Mouse (Mus musculus) MEL-GATA-1-ER (cell line): Measurements from ENCODE around the gene Olfr808.

Experiments used
- DNase-seq: peaks from one replicate; pipeline ENCODE4 v3.0.0-alpha.2; 2012; ENCODE audit warnings: low read depth; ENCODE audit errors: extremely low read depth

The Olfr808 gene

DNA sequence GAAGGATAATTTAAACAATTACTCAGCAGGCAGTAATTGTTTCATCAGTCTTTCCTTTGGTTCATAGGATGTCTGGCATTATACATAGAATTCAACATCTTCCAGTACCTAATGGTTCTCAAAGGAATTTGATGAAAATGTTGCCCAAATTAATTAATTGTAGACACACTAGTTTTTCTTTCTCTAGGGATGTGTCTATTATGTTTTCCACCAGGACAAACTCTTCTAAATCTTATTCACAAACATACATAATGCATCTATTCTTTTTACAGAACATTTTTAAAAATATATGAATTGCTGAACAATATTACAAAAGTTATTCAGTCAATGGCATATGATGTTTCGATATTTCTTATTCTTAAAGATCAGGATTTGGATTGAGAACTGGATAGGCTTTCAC lies at the start of gene Olfr808:
Olfr808 (plus strand) TSS at position 301 of the 400 bp plus-strand sequence.
- DNase-seq = no peak

DNA sequence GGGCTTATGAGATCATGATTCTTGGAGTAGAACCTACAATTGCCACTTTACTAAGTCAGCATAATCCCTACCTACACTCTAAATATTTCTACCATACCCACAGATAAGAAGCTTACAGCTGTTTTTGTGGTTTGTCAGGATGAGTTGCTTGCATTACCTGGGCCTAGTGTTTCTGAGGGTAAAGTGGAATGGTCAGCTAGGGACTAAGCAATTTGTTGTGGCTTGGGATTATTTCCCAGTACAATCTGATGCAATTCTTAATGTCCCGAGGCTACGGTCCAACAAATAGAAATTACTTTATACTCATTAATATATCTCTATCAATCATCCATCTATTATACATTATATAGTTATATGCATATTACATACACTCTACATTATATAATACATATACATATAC lies 36.0 kb upstream of the Olfr808 start, which contains the start of gene Olfr805:
Olfr805 (minus strand) TSS at position 101 of the 400 bp plus-strand sequence.
- DNase-seq = no peak

DNA sequence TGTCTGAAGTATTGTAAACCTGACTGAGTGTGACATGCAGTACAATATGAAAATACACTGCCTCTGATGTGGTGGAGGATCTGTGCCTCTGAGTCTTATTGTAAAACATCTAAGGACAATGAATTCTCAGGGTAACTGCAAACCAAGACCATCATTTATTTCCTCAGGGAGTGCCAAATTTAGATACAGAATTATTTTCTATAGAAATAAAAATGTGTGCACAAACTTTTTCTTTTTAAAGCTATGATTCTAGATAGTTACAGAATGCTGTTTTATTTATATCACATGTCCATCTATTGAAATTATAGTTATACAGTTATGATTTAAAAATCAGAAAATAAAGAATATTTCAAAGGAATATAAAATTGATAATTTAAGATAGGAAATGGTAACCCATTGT lies 23.5 kb upstream of the Olfr808 start, which contains the start of gene Olfr806:
Olfr806 (minus strand) TSS at position 101 of the 400 bp plus-strand sequence.
- no peak for DNase-seq

DNA sequence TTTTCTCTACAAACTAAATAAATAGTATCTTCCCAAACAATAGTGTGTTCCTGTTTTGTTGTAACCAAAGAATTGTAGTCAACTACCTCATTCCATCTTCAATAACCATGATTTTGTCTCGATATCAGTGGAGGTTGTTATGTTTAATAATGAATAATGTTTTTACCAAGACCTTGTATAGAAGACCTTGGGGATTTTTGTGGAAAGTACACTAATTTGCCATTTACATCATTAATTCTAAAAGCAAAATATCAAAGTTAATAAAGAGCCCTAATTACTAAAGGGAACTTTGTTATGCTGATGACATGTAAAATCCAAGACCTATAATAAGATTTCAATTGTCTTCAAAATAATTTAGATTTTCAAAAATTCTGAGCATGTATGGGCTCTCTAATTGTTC lies 7.6 kb upstream of the Olfr808 start, which contains the start of gene Olfr807:
Olfr807 (minus strand) TSS at position 101 of the 400 bp plus-strand sequence.
- DNase-seq = no peak

DNA sequence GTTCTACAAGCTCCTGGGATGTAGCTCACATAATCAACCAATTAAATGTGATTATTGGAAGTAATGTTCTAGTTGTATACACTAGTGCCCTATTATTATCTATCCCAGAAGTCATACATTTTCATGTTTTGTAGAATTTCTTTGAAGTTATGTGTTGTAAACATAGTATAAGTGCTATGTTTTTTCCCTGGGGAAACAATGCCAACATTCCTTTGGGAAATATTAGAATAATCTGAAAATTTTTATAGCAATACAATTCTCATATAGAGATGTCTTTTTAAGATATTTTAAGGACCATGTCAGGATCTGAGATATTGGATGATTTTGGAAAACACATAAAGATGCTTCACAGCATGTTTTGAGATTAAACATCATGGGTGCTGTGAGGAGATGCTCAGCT lies 9.1 kb downstream of the Olfr808 start, which contains the start of gene Olfr809:
Olfr809 (plus strand) TSS at position 301 of the 400 bp plus-strand sequence.
- no peak for DNase-seq

DNA sequence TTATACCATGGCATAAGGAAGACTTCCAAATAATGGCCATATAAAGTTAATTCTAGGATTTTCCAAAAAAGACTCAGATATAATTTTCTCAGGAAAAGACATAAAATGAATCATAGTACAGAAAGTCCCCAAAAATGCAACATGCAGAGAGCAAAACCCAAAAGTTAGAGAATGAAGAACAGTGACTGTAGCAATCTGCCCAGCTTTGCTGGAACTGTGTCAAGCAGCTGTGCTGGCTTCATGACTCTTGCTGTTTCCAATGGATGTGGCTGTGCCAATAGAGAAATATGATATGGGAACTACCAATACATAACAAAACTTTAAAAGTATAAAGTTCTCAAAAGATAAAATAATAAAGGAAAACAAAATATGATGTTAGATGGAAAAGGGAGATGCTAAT lies 12.8 kb downstream of the Olfr808 start:
- DNase-seq = no peak

DNA sequence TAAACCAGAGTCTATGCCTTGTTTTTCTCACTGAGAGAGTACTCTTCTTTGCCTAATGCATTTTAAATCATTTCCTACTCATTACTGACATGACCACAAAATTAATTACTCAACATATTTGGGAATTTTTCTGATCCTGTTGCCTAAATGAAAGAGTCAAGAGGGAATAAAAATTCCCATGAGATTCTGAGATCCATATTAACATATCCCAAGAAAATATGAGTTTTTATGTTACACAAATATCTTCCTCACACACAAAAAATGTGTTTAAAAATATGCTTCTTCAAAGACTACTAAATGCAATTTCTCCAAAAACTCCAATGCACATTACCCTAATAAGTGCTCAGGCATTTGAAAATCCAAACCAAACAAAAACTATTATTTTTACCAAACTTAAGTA lies 29.5 kb downstream of the Olfr808 start, which contains the start of gene Olfr810:
Olfr810 (minus strand) TSS at position 101 of the 400 bp plus-strand sequence.
- DNase-seq = no peak

DNA sequence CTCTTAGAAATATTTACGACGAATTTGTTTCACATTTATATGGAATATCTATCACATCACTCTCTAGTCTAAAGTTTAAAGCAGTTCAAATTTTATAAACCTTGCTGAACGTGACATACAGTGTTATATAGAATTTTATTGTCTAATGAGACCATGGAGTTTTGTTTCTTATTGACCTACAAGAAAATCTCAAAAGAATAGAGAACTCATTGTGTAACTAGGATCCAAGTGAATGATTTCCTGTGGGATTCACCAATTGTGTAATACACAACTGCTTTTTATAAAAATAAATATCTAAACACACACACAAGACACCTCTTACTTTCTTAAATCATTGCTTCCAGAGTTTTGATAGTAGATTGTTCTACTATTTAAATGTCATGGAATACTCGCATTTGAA lies 39.0 kb downstream of the Olfr808 start, which contains the start of gene Olfr811:
Olfr811 (minus strand) TSS at position 101 of the 400 bp plus-strand sequence.
- no peak for DNase-seq
